Mouse (Mus musculus) cerebellum, adult 8-10 months (tissue): ENCODE results near the gene Lzic.
"Not testable (repeated sequence)": the region's sequence is repeated elsewhere in the genome, so short reads cannot be mapped to it uniquely, and the experiment has no call there.

ENCODE experiments used
- DNase-seq: peaks from one replicate; pipeline ENCODE4 v3.0.0; 2022

Gene Lzic

GRCm38 (mm10) chr4:149485053-149485824 is at the start of gene Lzic, which contains the start of gene Nmnat1:
TSS of gene Lzic (plus strand) at chr4:149485229.
TSS of gene Nmnat1 (minus strand) at chr4:149485202.
- DNase-seq, result peak; percentile 90

- no peak for DNase-seq
Measured at GRCm38 (mm10) chr4:149440576-149440975, 44.5 kb upstream of the Lzic start.

- DNase-seq, result no peak
Measured at GRCm38 (mm10) chr4:149442436-149442835, 42.6 kb upstream of the Lzic start.

- DNase-seq, result no peak
Measured at GRCm38 (mm10) chr4:149444465-149444864, 40.6 kb upstream of the Lzic start.

GRCm38 (mm10) chr4:149444964-149445701 is 39.9 kb upstream of the Lzic start:
- peak; percentile 89 for DNase-seq

GRCm38 (mm10) chr4:149445868-149446267 is 39.2 kb upstream of the Lzic start:
- no peak for DNase-seq

GRCm38 (mm10) chr4:149446309-149446708 is 38.7 kb upstream of the Lzic start:
- DNase-seq, result no peak

GRCm38 (mm10) chr4:149450636-149451035 is 34.4 kb upstream of the Lzic start:
- DNase-seq, result no peak

GRCm38 (mm10) chr4:149453656-149454055 is 31.4 kb upstream of the Lzic start:
- no peak for DNase-seq

- DNase-seq, result no peak
Measured at GRCm38 (mm10) chr4:149454263-149454662, 30.8 kb upstream of the Lzic start.

- DNase-seq, result no peak
Measured at GRCm38 (mm10) chr4:149454879-149455278, 30.1 kb upstream of the Lzic start, which contains the start of gene Rbp7. TSS of gene Rbp7 (minus strand) at chr4:149454978.

- not testable (repeated sequence) for DNase-seq
Measured at GRCm38 (mm10) chr4:149457163-149457562, 27.9 kb upstream of the Lzic start.

- no peak for DNase-seq
Measured at GRCm38 (mm10) chr4:149457831-149458430, 27.1 kb upstream of the Lzic start.

GRCm38 (mm10) chr4:149458526-149458925 is 26.5 kb upstream of the Lzic start:
- no peak for DNase-seq

GRCm38 (mm10) chr4:149459425-149459824 is 25.6 kb upstream of the Lzic start:
- DNase-seq, result no peak

GRCm38 (mm10) chr4:149460475-149460874 is 24.6 kb upstream of the Lzic start:
- not testable (repeated sequence) for DNase-seq

GRCm38 (mm10) chr4:149461579-149462304 is 23.3 kb upstream of the Lzic start:
- DNase-seq, result peak; percentile 66

GRCm38 (mm10) chr4:149462305-149462971 is 22.6 kb upstream of the Lzic start:
- DNase-seq, result no peak

GRCm38 (mm10) chr4:149463435-149463950 is 21.5 kb upstream of the Lzic start:
- DNase-seq, result no peak

GRCm38 (mm10) chr4:149469557-149469956 is 15.5 kb upstream of the Lzic start:
- no peak for DNase-seq

GRCm38 (mm10) chr4:149475096-149475495 is 9.9 kb upstream of the Lzic start:
- DNase-seq, result no peak

- no peak for DNase-seq
Measured at GRCm38 (mm10) chr4:149477078-149477477, 8.0 kb upstream of the Lzic start, which contains the start of gene Tmem274. TSS of gene Tmem274 (plus strand) at chr4:149477378.
